Mouse (Mus musculus) midbrain, embryonic 12.5 days (tissue): ENCODE measurements around the gene Papolb. TPM values are rescaled to one million over a fixed set of nuclear protein-coding genes. Genes with fewer than 3 reads are reported as not detected.

Experiments used
- ATAC-seq: fragments of 200-750 bp; cut with Nextera tagmentation; 2 replicates; pipeline ENCODE4 v1.8.0; 2017; ENCODE audit warnings: low read depth, moderate TSS enrichment, moderate library complexity; ENCODE audit not compliant: low FRiP score
- H3K27ac ChIP-seq: fragments of 300-500 bp; sonication (generic); replicated peaks from 2 replicates; pipeline ENCODE4 v1.5.1; 2016; ENCODE audit warnings: mild to moderate bottlenecking
- H3K27me3 ChIP-seq: fragments of 300-500 bp; sonication (generic); 2 replicates; pipeline ENCODE4 v1.6.1; 2016; ENCODE audit warnings: mild to moderate bottlenecking
- H3K36me3 ChIP-seq: fragments of 300-500 bp; sonication (generic); 2 replicates; pipeline ENCODE4 v1.6.1; 2016
- H3K4me1 ChIP-seq: fragments of 300-500 bp; sonication (generic); 2 replicates; pipeline ENCODE4 v1.6.1; 2016
- H3K4me2 ChIP-seq: fragments of 300-500 bp; sonication (generic); replicated peaks from 2 replicates; pipeline ENCODE4 v1.6.1; 2016; ENCODE audit warnings: mild to moderate bottlenecking, moderate library complexity
- H3K4me3 ChIP-seq: fragments of 300-500 bp; sonication (generic); 2 replicates; pipeline ENCODE4 v1.5.1; 2016; ENCODE audit warnings: mild to moderate bottlenecking
- H3K9ac ChIP-seq: fragments of 300-500 bp; sonication (generic); replicated peaks from 2 replicates; pipeline ENCODE4 v1.6.1; 2016; ENCODE audit warnings: mild to moderate bottlenecking, moderate library complexity
- H3K9me3 ChIP-seq: fragments of 300-500 bp; sonication (generic); 2 replicates; pipeline ENCODE4 v1.6.1; 2016; ENCODE audit warnings: mild to moderate bottlenecking
- WGBS: fragments of 180-500 bp; shearing (Covaris S2); methylation state at CpG from one replicate; pipeline ENCODE4 v1.1.7; 2016; 5-methylcytosine and 5-hydroxymethylcytosine counted together
- polyA plus RNA-seq: library from polyadenylated mRNA; unstranded; fragments of >200 nt; fragmentation: Nextera tagmentation; extraction: Ambion mirVana; gene quantifications from 2 replicates; pipeline ENCODE4 v1.2.1, GENCODE M21; 2016

The Papolb gene
- 0.29 TPM in 2 replicates for polyA plus RNA-seq

DNA sequence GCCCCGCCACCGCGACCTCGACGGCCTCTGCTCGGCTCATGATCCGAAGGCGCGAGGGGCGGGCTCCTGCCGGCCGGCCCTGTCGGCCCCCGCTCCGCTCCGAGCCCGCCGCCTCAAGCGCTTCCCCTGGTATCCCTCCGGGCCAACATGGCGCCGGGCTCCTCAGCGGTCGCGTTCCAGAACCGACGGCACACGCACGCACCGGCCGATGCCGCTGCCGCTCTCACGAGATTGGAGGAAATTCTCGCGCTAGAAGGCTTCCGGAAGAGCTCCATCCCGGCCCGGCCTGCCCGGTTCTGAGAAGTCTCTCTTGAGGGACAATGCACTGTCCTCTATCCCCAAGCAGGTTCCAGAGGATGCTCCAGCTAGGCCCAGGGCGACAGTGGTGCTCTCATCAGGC lies at the start of gene Papolb:
Gene Papolb, minus strand, starts transcription at position 162 of the 400 bp plus-strand sequence.
- no peaks in the 10 kb centered on the region for H3K36me3 ChIP-seq
- H3K27ac ChIP-seq = no peak within 1 kb of the TSS
- WGBS = 46% methylated on average over 41 of the region's 41 CpGs
- ATAC-seq = no peak
- H3K4me2 ChIP-seq = peak within 1 kb of the TSS; percentile 25
- no peak within 1 kb of the TSS for H3K9ac ChIP-seq
- H3K9me3 ChIP-seq = no peaks in the 10 kb centered on the region
- peaks cover 14% of the 10 kb centered on the region for H3K27me3 ChIP-seq
- H3K4me3 ChIP-seq = no peak within 1 kb of the TSS
- no peaks in the 10 kb centered on the region for H3K4me1 ChIP-seq

DNA sequence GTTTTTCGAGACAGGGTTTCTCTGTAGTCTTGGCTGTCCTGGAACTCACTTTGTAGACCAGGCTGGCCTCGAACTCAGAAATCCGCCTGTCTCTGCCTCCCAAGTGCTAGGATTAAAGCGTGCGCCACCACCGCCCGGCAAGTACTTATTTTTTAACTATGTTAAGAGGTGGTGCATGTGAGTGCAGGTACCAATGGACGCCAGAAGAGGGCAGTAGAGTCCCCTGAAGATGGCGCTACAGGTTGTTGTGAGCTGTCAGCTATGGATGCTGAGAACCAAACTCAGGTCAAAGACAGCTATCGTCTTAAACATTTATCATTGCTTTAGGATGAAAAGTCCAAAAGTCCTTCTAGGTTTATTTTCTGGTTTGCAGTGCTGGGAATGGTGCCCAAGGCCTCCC lies 48.3 kb upstream of the Papolb start:
- Histone ChIP-seq H3K36me3 (no peaks in the 10 kb centered on the region), H3K27me3 (peaks cover 3% of the 10 kb centered on the region; the same call in 1 of the 2 replicates), H3K4me3 (no peak overlapping the region), H3K4me1 (peaks cover 3% of the 10 kb centered on the region; the same call in 1 of the 2 replicates), H3K4me2 (no peak overlapping the region), H3K27ac (no peak overlapping the region), H3K9me3 (0 out of 2 replicates have a peak, but pooled peaks cover 7% of the 10 kb centered on the region), H3K9ac (no peak overlapping the region)
- WGBS = 88% methylated on average over 10 of the region's 10 CpGs
- no peak for ATAC-seq

DNA sequence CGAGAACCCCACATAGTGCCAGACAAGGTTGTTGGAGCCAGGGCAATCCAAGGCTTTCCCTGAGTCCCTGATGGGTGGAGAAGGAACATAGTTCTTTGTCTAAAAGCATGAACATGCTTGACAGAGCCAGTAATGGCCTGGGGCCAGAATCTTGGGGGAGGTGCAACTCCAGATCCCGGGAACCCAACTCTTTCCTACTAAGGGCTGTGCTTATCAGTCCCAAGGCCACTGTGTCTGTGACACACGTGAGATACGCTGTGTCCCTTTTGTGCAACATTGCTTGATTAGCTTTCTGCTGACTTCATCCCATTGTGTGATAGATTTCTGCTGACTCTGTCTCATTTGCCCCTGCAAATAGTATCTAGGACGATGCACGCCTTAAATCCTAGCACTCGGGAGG lies 47.0 kb upstream of the Papolb start:
- H3K9ac ChIP-seq = no peak overlapping the region
- 0 out of 2 replicates have a peak, but pooled peaks cover 2% of the 10 kb centered on the region for H3K36me3 ChIP-seq
- H3K4me1 ChIP-seq = peaks cover 2% of the 10 kb centered on the region; the same call in 1 of the 2 replicates
- H3K27ac ChIP-seq = no peak overlapping the region
- WGBS = 90% methylated on average over 7 of the region's 7 CpGs
- no peak for ATAC-seq
- H3K9me3 ChIP-seq = 0 out of 2 replicates have a peak, but pooled peaks cover 14% of the 10 kb centered on the region
- H3K27me3 ChIP-seq = peaks cover 3% of the 10 kb centered on the region; the same call in 1 of the 2 replicates
- no peak overlapping the region for H3K4me3 ChIP-seq
- H3K4me2 ChIP-seq = no peak overlapping the region

DNA sequence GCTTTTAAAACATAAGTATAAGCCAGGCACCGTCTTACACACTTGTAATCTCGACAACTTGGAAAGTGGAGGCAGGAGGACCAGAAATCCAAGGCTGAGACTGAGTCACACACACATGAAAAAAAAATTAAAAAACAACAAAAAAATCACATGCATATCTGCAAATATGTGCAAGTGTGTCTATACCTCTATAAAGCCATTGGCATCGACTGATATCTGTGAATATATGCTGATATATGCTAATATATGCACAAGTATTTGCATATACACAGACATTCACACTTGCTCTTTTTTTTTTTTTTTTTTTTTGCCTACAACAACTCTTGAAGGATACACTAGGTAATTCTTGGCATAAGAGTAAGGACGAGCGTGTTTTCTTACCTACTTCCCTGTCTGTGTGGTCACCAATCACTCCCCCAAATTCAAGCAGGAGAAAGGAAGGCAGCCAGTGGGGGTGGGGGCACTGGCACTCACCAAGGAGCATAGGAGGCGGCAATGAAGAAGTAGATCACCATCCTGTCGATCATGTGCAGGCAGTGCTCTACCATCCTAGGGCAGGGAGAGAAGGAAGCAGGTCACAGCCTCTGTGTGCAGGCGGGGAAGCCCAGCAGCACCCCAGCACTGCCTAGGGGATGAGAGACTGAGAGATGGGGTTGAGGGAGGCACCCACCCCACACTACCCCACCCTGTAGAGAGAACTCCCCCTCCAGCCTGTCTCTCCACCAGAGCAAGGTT lies 44.6 kb upstream of the Papolb start:
- ATAC-seq = no peak
- Histone ChIP-seq H3K27me3 (peaks cover 3% of the 10 kb centered on the region; the same call in 1 of the 2 replicates), H3K4me1 (no peaks in the 10 kb centered on the region), H3K9ac (no peak overlapping the region), H3K4me3 (no peak overlapping the region), H3K27ac (no peak overlapping the region), H3K36me3 (0 out of 2 replicates have a peak, but pooled peaks cover 2% of the 10 kb centered on the region), H3K9me3 (0 out of 2 replicates have a peak, but pooled peaks cover 14% of the 10 kb centered on the region), H3K4me2 (no peak overlapping the region)
- WGBS = 78% methylated on average over 8 of the region's 8 CpGs

DNA sequence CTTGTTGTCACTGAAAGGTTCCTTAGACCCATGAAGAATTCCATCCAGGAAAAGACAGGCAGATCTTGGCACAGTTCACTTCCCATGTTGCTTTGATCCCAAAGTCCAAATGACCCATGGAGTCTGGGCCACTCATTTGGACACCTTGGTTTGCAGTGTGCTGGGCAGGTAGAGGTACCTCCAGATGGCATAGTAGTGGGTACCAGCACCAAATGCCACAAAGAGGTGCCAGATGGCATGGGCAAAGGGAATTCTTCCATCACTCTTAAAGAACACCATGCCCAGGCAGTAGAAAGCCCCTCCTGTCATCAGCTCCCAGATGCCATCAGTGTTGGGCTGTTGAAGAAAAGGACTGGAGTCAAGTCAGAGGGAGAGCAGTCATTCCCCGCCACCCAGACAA lies 34.7 kb upstream of the Papolb start:
- no peak overlapping the region for H3K4me3 ChIP-seq
- peaks cover 15% of the 10 kb centered on the region for H3K9me3 ChIP-seq
- no peaks in the 10 kb centered on the region for H3K27me3 ChIP-seq
- no peak for ATAC-seq
- H3K4me1 ChIP-seq = no peaks in the 10 kb centered on the region
- no peak overlapping the region for H3K4me2 ChIP-seq
- 88% methylated on average over 1 of the region's 1 CpGs for WGBS
- no peak overlapping the region for H3K27ac ChIP-seq
- peaks cover 11% of the 10 kb centered on the region; the same call in 1 of the 2 replicates for H3K36me3 ChIP-seq
- H3K9ac ChIP-seq = no peak overlapping the region

DNA sequence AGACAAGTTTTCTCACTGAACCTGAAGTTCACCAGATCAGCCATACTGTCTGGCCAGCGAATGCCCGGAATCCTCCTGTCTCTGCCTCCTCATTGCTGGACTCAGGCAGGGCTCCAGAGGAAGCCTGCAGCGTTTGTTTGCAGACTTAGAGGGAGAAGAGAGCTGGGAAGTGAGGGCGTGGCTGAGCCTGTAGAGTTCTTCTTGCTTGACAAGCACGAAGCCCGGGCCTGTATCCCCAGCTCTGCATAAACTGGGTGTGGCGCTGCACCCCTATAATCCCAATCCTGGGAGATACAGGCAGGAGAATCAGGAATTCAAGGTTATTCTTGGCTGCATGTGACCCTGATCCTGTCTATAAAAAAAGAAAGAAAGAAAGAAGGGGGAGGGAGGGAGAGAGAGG lies 30.4 kb upstream of the Papolb start:
- H3K4me1 ChIP-seq = no peaks in the 10 kb centered on the region
- no peaks in the 10 kb centered on the region for H3K9me3 ChIP-seq
- no peak overlapping the region for H3K27ac ChIP-seq
- H3K4me2 ChIP-seq = no peak overlapping the region
- 57% methylated on average over 7 of the region's 7 CpGs for WGBS
- H3K36me3 ChIP-seq = no peaks in the 10 kb centered on the region
- H3K27me3 ChIP-seq = no peaks in the 10 kb centered on the region
- no peak overlapping the region for H3K4me3 ChIP-seq
- no peak overlapping the region for H3K9ac ChIP-seq
- ATAC-seq = no peak

DNA sequence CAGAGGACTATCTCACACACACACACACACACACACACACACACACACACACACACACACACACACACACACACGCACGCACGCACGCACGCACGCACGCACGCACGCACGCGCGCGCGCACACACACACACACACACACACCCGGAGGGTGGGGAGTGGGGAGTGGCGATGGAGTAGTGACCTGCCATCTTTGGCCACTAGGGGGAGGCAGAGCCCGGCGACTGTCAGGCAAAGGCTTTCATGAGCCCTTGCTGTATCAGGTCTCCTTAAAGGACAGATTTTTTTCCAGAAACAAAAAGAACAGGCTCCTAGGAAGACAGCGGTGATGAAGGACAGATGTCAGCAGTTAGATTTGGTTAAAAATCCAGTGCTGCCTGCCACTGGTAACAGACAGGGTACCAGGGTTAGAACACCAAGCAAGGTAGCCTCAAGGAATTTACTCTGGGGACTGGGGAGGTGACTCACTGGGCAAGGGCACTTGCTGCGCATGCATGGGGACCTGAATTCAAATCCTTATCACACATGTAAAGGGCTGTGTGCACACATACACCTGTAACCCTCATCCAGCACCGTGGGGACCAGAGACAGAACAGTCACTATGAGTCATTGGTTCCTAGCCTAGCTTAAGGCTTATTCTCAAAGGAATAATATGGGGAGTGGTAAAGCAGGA lies 27.7 kb upstream of the Papolb start:
- no peaks in the 10 kb centered on the region for H3K36me3 ChIP-seq
- WGBS = 29% methylated on average over 16 of the region's 21 CpGs
- H3K27me3 ChIP-seq = 0 out of 2 replicates have a peak, but pooled peaks cover 5% of the 10 kb centered on the region
- H3K9ac ChIP-seq = no peak overlapping the region
- H3K4me1 ChIP-seq = no peaks in the 10 kb centered on the region
- peak overlapping the region; percentile 28 for H3K4me2 ChIP-seq
- no peak overlapping the region for H3K27ac ChIP-seq
- H3K9me3 ChIP-seq = no peaks in the 10 kb centered on the region
- 0 out of 2 replicates have a peak, but pooled peaks have one; percentile 65 for ATAC-seq
- H3K4me3 ChIP-seq = no peak overlapping the region

DNA sequence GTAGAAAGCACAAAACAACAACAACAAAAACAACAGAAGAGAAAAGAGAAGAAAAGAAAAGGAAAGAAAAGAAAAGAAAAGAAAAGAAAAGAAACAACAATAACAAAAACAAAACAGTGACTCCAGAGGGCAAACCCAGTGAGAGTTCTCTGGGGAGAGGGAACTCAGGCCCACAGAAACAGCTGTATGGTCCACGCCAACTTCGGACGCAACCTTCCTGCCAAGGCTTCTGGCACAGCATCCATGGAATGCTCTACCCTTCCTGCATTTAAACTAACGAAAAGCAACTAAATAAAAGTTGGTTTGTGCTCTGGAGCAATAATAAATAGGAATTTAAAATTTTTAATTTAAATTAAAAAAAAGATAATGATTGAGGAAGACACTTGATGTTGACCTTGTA lies 26.8 kb upstream of the Papolb start:
- Histone ChIP-seq H3K27ac (no peak overlapping the region), H3K36me3 (no peaks in the 10 kb centered on the region), H3K9ac (no peak overlapping the region), H3K9me3 (no peaks in the 10 kb centered on the region), H3K27me3 (0 out of 2 replicates have a peak, but pooled peaks cover 5% of the 10 kb centered on the region), H3K4me1 (no peaks in the 10 kb centered on the region), H3K4me2 (no peak overlapping the region), H3K4me3 (no peak overlapping the region)
- 97% methylated on average over 4 of the region's 4 CpGs for WGBS
- ATAC-seq = no peak

DNA sequence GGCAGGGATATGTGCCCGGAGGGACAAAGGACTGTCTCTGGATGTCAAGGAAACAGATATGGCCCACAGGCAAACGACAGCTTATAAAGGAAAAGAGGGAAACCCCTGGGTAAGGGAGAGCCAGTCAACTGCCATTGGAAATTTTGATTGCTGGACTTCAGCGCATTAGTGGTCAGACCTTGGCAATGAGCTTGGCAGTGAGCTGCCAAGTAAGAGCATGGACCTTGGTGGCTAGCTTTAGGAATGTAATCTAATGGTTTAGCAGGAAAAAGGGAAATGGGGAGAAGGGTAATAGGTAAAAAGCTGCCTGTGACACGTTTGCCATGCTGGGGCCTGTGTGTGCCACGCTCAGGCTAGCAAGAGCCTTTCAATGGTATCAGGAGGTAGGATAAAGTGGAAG lies 26.0 kb upstream of the Papolb start:
- no peak overlapping the region for H3K4me2 ChIP-seq
- WGBS = 86% methylated on average over 5 of the region's 5 CpGs
- H3K9ac ChIP-seq = no peak overlapping the region
- no peak overlapping the region for H3K4me3 ChIP-seq
- no peaks in the 10 kb centered on the region for H3K36me3 ChIP-seq
- H3K4me1 ChIP-seq = peaks cover under 1% of the 10 kb centered on the region; the same call in 1 of the 2 replicates
- no peak overlapping the region for H3K27ac ChIP-seq
- H3K27me3 ChIP-seq = 0 out of 2 replicates have a peak, but pooled peaks cover 5% of the 10 kb centered on the region
- no peak for ATAC-seq
- H3K9me3 ChIP-seq = no peaks in the 10 kb centered on the region

DNA sequence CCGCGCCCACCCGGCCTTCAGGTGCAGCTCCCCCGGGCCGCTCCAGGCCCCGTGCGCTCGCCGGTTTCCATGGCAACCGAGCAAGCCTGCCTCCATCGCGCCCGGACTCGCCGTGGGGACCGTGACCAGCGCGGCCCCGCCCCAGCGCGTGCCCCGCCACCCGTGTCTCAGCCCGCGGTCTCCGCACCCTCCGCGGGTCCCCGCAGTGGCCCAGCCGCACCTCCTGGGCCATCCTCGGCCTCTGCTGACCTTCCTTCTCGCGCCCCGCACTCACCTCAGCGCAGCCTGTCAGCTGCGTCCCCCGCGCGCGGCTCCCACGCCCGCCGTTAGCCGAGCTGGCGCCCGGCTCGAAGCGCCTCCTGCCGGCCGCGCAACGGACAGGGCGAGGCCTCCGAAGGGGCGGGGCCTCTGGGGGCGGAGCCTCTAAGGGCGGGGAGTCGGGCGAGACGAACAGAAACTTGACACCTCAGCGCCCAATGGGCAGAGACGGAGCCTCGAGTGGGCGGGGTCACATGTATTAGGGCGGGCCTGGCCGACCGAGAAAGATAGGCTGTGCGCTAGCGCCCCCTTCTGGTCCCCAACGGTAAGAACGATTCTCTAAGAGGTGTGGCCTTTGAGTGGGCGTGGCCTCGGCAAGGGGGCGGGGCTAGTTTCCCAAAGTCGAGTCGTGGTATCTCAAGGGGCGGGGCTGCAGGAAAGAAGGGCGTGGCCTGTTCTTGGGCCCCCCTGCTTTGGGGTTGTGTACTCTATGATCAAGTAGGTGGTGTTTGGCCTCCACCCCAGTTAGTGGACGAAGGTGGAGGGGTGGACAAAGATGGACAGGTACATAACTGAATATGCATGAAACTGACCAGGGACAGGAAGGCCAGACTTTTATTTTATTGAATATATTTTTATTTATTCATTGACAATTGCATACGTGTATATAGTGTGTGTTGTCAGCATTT lies 21.1 kb upstream of the Papolb start, which contains the start of gene Radil:
Gene Radil, minus strand, starts transcription at position 393 of the 947 bp plus-strand sequence.
- Histone ChIP-seq H3K4me3 (peak within 1 kb of the TSS; percentile 55), H3K9ac (peak within 1 kb of the TSS; percentile 55), H3K4me2 (peak within 1 kb of the TSS; percentile 78), H3K27ac (peak within 1 kb of the TSS; percentile 64), H3K9me3 (no peaks in the 10 kb centered on the region), H3K27me3 (peaks cover 13% of the 10 kb centered on the region; the same call in 1 of the 2 replicates), H3K4me1 (peaks cover 22% of the 10 kb centered on the region), H3K36me3 (no peaks in the 10 kb centered on the region)
- ATAC-seq = peak; percentile 89
- WGBS = 2% methylated on average over 75 of the region's 80 CpGs

DNA sequence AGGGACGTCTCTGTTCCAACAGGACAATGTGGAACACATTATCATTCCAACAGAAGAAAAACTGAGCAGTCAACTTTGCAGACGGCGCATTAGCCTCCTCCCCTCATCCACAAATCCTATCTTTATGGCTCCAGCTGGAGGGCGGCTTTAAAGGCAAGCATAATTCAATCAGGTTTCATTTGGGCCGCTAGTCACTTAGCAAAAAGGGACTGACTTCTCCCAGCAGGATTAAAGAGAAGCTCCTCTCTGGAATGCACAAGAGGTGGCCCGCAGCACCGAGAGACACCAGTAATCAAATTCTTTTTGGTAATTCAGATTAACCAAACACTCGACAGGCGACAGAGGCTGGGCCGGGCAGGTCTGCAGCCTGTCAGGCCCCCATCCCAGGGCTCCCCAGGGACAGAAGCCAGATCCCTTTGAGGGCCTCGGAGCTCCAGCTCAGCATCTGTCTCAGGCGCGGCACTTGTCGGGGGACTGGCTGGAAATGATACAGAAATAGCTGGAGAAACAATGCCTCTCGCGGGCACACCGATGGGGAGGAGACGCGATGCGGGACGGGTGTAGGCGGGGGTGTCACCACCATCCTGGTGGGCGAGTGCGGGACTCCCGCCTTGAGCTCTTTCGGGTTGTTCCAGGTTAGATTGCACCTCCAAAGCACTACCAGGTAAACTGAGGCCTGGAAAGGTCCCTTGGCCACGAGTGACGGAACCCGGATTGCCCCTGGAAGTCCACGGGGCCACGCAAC lies 20.3 kb upstream of the Papolb start:
- H3K36me3 ChIP-seq = no peaks in the 10 kb centered on the region
- H3K27me3 ChIP-seq = peaks cover 13% of the 10 kb centered on the region; the same call in 1 of the 2 replicates
- H3K4me2 ChIP-seq = peak overlapping the region; percentile 78
- peaks cover 22% of the 10 kb centered on the region for H3K4me1 ChIP-seq
- peak overlapping the region; percentile 55 for H3K4me3 ChIP-seq
- WGBS = under 1% methylated on average over 28 of the region's 31 CpGs
- H3K9ac ChIP-seq = peak overlapping the region; percentile 55
- H3K9me3 ChIP-seq = no peaks in the 10 kb centered on the region
- peak overlapping the region; percentile 64 for H3K27ac ChIP-seq
- peak; percentile 62 for ATAC-seq
